Mouse (Mus musculus) testis, adult 2 months (tissue): Measurements from ENCODE around the gene Chic2.

Experiments
- CTCF ChIP-seq: fragments of 200-500 bp; IDR thresholded peaks from 2 replicates; pipeline ENCODE4 v1.5.1; 2012; ENCODE audit warnings: low read depth, mild to moderate bottlenecking, inconsistent platforms, low read length, moderate library complexity; ENCODE audit not compliant: control insufficient read depth, insufficient read depth, insufficient replicate concordance
- POLR2A ChIP-seq: fragments of 200-500 bp; IDR thresholded peaks from 2 replicates; pipeline ENCODE4 v1.6.1; 2012; ENCODE audit warnings: low read depth, mild to moderate bottlenecking, inconsistent platforms, low read length, moderate library complexity; ENCODE audit not compliant: control insufficient read depth

GRCm38 (mm10) chr5:74956335-74956734 is 88.2 kb downstream of the Chic2 start:
- TF ChIP-seq CTCF (no peak), POLR2A (no peak)
